Mouse (Mus musculus) spleen, postnatal 36 days (tissue): ENCODE data around the gene Ang.
A peak's percentile ranks its signal among the peaks of the same experiment; 100 is the strongest.

Source experiments
- DNase-seq, 2 experiments: peaks; one replicate each; pipeline ENCODE4 v3.0.0; 2022; ENCODE audit warnings: low spot score in 2 of 2, mixed read lengths in 1 of 2

Ang gene

DNA sequence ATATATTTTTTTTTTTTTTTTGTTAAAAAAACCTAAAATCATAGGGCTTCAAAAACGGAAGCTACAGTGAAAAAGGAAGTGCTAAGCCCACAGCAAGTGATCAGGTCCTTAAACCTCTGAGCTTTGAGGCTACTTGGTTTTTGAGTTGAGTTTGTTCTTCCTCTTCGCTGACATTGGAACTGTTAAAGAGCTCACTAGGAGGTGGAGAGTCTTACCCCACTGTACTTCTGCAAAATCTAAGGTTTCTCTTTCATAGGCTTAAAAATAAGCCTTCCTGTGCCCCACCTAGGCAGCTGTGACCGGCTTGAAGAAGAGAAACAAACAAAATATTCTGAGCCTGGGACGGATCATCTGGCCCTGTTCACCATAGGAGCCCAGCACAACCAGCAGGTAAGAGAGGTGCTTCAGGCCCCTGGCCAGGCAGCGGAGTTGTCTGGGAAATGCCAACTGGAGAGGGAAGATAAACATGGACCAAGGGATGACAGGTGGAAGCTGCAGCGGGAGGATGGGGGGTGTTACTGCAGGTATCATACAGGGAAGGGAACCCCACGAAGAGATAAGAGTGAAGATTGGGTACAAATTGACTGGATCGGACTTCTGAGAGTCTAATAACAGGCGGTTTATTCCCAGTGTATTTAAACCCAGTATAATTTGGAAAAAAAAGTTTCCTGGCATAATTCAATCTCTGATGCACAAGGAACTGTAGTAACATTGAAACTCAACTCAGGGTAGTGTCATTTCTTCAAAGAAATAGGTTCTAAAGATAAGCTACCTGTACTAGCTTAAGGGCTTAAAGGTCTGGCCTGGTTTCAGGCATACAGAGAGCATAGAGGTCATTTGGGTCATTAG is 38.0 kb downstream of the Ang start:
- peak; percentile 77 to 82 for DNase-seq

DNA sequence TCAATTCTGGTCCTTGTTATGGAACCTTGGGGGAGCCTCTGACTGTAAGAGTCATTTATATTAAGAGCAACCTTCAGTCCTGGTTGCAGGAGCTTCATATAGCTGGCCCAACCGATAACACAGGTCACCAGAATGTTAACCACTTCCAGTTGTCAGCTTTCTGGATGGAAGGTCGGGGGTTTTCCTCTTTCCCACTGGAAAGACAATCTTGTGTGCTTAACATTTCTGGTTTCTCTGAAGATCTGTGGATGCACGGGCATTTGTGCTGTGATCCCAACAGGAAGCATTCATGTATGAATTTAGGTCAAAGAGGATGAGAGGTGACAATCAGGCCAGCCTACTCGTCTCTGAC is 38.6 kb downstream of the Ang start:
- DNase-seq: no peak

DNA sequence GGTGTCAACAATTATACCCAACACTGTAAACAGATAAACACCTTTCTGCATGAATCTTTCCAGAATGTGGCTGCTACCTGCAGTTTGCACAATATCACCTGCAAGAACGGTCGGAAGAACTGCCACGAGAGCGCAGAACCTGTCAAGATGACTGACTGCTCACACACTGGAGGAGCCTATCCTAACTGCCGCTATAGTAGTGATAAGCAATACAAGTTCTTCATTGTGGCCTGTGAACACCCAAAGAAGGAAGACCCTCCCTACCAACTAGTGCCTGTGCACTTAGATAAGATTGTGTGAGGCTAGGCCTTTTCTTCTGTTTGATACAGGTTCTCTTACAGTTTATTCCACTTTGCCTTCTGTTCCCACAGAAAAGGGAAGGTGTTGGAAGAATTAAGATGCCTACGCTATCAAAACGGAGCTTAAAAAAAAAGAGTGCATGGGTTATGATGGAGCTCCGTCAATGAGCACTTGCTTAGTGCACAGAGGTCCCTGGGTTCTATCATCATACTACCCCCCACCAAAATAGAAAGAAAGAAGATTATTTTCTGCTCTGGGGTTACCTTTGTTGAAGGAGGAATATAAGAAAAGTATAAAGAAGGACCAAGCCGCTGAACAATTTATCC is 39.5 kb downstream of the Ang start:
- peak; percentile 40 to 65 for DNase-seq

DNA sequence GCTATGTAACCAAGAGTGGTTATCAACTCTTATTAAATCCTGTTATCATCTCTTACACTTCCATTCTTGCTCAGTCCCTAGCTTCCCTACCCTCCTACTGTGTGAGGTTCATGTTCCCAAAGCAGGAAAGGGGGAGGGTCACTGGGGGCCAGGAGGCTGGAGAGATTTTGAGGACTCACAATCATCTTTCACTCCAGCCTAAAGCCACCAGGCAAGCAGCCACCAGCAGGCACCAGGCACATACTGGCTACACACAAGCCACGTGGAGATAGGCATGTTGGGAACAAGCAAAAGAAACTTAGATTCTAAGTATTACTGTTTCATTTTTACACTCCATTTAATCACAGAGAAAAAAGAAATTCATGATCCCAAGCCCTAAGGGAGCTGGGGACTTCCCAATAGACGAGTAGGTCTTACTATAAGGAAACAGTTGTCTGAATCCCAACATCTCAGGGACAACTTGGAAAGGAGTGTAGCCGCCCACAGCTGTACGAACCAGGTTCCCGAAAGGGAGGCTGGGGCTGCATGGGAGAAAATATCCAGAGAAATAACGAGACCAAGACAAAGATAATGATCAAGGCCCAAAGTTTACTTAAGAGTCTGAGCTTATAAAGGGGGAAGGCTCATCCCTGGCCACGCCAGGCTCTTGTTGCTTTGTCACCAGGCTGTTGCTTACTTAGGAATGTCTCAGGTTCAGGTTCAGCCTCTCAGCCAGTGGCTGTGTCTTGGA is 40.3 kb downstream of the Ang start:
- DNase-seq: no peak

DNA sequence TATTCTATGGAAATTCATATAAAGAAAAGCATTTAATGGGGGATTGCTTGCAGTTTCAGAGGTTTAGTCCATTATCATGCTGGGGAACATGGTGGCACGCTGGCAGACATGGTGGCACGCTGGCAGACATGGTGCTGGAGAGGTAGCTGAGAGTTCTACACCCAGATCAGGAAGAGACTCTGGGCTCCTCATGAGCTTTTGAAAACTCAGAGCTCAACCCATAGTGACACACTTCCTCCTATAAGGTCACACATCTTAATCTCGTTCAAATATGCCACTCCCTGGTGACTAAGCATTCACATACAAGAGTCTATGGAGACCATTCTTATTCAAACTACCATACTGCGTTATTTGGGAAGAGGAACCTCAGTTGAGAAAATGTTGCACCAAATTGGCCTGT is 41.4 kb downstream of the Ang start:
- peak; percentile 25 to 57 for DNase-seq

DNA sequence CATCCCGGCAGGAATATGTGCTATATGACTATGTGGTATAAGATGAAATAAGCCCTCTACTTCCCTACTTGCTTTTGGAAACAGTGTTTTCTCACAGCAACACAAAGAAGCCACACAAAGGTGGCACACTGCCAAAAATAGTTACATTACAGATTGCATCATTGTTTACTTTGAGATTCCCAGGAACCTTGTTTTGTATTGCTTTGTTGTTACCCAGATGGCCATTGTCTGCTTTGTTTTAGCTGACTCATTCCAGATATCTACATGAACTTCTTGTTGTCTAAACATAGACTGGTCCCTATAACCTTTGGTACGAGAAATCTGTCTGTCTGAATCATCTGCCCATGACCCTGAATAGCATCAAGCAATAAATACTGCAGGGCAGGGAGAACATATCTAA is 49.4 kb downstream of the Ang start:
- DNase-seq: no peak

DNA sequence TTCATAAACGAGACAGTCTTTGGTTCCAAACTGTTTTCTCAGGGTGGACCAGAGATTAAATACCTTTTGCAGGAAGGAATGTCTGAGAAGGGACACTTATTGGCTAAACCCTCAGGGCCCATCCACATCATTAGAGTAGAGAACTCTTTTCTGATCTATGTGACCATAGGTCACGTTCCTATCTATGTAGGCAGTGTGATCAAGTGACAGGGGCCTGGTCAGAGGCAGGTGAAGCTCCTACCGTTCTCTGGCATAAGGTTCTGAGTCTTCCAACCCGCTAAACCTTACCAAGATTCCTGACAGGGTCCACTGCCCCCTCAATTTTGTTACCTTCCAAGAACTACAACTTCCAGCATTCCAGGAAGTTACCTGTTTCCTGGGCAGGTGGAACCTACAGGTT is 51.2 kb downstream of the Ang start:
- no peak for DNase-seq

DNA sequence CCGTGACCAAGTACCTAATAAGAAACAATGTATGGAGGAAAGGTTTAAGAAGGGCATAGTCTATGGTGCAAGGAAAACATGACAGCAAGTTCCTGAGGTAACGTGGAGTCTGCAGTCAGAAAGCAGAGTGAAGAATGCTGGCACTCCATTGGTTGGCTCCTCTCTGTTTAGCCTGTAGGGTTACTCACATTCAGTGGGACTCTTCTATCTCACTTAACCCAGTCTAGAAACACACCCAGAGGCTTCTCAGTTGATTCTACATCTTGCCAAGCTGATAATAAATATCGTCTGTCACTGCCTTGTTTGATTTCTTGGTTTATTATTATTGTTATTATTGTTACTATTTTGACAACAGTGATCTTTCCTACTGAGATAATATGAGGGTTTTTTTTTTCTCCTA is 51.6 kb downstream of the Ang start:
- DNase-seq: peak in 1 of 2 experiments; percentile 27

DNA sequence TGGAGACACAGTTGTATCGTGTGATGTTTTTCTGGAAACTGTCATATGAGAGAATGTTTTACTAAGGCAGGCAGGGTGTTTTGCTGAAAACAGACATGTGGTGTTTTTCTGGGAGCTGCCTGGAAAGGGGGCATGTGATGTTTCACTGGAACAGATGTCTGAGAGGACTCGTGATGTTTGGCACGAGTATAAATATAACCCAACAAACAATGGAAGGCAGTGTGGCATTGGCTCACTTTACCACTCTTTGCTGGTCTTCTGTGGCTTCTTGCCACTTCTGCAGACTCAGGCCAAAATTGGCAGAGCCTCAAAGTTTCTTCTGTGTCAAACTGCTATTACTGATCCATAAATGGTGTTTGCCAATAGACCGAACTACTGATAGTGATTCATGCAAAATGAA is 52.3 kb downstream of the Ang start:
- DNase-seq: no peak

DNA sequence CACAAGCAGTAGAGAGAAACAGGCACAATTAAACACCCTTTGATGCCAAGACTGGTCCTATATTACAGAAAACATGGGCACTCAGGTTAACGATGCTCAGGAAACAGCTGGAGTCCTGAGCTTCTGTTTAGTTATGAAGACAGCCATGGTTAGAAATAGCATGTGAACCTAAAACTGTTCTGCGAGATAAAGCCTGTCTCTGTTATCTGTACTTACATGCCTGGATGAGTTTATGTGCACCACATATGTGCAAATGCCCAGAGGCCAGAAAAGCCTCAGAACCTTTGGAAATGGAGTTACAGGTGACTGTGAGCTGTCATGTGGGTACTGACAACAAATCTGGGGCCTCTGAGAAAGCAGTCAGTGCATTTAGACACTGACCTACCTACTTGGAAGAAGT is 53.0 kb downstream of the Ang start:
- DNase-seq: peak in 1 of 2 experiments; percentile 39

DNA sequence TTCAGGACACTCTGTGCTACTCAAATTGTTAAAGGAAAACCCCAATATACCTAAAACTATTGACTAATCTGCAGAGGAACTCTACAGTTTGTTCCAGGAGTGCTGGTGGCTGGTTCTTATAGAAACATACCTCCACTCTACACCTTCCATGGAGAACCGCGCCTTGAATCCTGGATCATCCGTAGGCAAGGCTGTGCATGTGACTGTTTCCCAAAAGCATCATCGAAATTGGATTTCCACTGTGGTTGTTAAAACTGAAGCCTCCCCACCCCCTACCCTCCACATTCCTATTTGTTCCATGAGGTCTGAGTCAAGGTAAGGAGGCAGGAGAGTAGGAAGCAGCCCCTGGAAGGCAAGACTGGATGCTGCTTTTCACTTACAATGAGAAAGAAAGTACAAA is 53.5 kb downstream of the Ang start:
- DNase-seq: no peak

DNA sequence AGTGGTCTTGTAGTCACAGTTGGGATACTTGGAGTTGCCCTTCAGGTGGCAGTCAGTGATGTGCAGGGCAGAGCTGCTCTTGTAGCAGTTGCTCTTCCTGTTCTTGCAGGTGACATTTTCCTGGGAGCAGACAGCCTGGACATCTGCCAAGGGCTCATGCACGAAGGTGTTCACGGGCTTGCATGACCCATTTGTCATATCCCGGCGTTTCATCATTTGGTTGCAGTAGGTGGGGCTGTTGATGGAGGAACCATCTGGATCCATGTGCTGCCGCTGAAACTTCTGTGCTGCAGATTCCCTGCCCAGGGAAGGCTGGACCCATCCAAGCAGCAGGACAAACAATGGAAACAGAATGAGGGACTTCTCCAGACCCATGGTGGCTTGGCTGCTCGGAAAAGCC is 54.6 kb downstream of the Ang start:
- DNase-seq: no peak

DNA sequence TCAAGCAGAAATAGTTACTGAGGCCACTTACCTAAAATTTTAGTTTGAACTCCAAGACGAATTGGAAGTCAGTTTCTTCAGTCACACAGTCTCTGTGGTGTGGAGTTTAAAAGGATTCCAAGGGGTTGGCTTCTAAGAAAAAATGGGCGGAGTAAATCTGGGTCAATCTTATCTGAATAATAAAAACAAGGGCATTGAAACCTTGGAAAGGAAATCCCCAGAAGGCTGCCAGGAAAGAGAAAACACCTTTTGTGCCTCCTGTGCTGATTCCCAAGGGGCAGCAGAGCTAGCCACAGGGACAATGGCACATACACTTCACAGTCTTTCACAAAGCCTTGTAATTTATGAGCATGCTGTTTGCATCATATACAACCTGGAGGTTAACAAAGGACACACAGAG is 55.7 kb downstream of the Ang start, which contains the start of gene Rnase1:
Rnase1 (minus strand) TSS at position 101 of the 400 bp plus-strand sequence.
- no peak for DNase-seq

DNA sequence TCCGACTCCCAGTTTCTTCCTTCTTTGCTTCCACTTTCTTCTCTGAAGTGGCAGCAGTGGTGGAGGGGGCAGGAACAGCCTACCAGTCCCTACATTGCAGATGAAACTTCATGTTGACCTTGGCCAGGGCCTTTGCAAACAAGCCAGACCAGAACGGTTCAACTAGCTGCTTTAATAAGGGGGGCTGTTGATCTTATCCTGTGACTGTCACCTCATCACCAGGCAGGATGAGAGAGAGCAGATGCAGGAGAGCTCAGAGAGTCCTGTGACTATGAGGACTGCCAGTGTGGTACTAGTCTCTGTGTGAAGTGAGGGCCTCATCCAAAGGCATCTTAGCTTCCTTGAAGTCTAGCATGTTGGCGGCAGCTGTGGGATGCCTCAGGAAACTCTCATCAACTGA is 57.1 kb downstream of the Ang start:
- DNase-seq: no peak

DNA sequence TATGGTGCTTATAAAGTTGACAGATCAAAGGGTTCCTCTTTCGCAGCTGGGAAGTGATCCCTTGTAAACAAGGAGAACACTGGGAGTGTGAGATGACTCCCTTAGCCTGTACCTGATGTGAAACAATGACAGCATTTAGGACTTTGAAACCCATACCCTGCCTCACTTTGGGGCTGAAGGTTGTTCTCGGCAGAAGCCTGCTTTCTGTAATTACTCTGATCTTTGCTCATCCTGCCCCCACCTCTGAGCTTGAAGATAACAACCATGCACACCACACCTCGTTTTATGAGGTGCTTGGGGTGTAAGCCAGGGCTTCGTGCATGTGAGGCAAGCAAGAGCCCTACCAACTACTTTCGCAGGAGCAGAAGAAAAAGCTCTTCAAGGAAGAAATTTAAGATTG is 58.2 kb downstream of the Ang start:
- no peak for DNase-seq

DNA sequence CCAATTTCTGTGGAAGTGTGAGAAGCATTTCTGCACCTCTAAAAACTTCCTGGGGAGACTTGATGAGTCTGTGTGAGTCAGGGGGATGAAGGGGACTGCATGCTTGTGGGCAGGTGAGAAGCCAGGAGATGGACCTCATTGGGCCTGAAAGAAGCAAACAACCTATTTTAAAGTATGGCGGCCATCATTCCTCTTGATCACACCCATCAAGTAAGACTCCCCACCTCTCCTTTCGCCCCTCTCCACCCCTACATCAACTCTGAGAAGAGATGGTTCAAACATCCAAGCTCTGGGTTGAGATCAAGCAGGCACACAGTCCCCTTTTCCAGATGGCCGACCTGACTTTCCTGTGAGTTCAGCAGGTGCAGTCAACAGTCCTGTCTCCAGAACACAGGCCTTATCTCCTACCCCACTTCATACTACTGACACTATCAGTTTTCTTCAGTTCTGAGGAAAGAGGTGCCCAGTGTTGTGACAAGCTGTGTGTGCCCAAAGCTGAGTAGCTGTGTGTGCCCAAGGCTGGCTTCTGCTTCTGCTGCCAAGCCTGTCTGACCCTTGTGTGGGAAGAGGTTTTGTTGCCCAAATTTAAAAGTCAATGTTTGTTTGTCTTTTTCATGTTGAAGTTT is 59.4 kb downstream of the Ang start:
- DNase-seq: no peak
